Mouse (Mus musculus) brain, embryonic 14.5 days (tissue): ENCODE results near the gene Gmppa.

Experiments used
- CTCF ChIP-seq: fragments of 200-500 bp; IDR thresholded peaks from 2 replicates; pipeline ENCODE4 v1.5.1; 2012; ENCODE audit warnings: inconsistent platforms, mild to moderate bottlenecking, moderate library complexity, borderline replicate concordance; ENCODE audit not compliant: insufficient read depth, insufficient read length; ENCODE audit errors: extremely low read depth
- POLR2A ChIP-seq: fragments of 200-500 bp; IDR thresholded peaks from 2 replicates; pipeline ENCODE4 v1.6.1; 2012; ENCODE audit warnings: mild to moderate bottlenecking, inconsistent platforms, borderline replicate concordance; ENCODE audit not compliant: poor library complexity, insufficient read depth, insufficient read length, severe bottlenecking; ENCODE audit errors: extremely low read depth

DNA sequence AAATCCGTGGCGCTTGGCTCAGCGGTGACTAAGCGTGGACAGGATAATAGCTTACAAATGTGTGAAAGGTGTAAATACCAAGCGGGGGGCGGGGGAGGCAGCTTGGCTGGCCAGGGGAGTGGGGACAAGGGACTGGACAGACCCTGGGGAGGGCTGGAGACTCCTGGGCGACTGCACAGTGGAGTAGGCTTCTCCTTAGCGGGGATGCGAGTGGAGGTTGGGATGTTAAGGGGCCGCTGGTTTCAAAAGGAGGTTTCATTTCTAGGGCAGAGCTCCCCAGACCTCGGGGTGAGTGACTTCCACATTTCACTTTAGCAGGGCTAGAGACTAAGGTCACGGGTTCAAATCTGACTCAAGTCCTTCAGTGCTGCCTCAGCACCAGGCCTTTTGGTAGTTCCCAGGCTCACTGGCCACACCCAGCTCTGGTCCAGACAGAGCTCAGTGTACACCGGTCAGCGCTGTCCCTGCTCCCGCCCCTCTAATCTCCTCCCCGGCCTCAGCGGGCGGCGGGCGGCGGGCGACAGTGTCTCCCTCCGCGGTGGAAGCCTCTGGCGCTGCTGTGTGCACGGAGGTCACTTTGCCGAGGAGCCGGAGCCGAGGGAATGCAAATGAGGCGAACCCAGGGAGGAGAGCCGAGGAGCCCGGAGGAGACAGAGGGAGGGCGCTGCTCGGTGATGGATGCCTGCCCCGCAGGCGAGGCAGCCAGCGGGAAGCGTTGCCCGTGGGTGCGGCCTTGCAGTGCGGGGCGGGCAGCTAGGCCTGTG, 22.5 kb downstream of the Gmppa start:
- TF ChIP-seq CTCF (no peak), POLR2A (no peak)
